Mouse (Mus musculus): Measurements from ENCODE around the gene Dut.

GRCm38 (mm10) chr2:125305671-125306070, 58.7 kb downstream of the Dut start:
- no peak for TF ChIP-seq CTCF (IDR thresholded peaks at IDR 0.05; ENCODE audit: low read depth, low read length)
- TF ChIP-seq POLR2A (IDR thresholded peaks at IDR 0.05; ENCODE audit: extremely low read depth, insufficient read depth, low read length): no peak

Data from liver, adult 2 months (tissue).